Mouse (Mus musculus): ENCODE measurements around the gene Insig2.

Gene Insig2

GRCm38 (mm10) chr1:121332485-121332884 is at the start of gene Insig2:
Gene Insig2, minus strand, starts transcription at chr1:121332589.
- DNase-seq, result no peak

- DNase-seq, result no peak
Measured at GRCm38 (mm10) chr1:121381562-121381961, 49.2 kb upstream of the Insig2 start.

DNA sequence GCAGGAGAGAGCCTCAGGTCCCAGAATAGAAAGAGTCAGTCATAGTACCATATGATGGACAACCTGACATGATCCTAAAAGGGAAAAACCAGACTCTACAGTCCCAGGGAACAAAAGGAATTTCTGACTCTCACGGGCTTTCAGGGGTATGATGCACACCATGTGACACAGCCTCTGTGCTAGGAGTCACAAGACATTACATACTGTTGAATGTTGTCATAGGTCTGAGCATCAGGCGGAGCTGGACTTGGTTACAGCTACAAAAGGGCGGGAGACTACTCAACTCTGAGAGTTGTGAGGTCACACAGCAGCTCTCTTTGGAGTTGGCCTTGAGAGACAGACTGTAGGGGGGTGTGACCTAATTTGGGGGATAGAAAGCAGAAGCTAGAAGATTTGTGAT is 47.6 kb upstream of the Insig2 start:
- DNase-seq, result no peak

- DNase-seq, result no peak
Measured at GRCm38 (mm10) chr1:121377901-121378300, 45.5 kb upstream of the Insig2 start.

GRCm38 (mm10) chr1:121377410-121377809 is 45.0 kb upstream of the Insig2 start:
- no peak for DNase-seq

DNA sequence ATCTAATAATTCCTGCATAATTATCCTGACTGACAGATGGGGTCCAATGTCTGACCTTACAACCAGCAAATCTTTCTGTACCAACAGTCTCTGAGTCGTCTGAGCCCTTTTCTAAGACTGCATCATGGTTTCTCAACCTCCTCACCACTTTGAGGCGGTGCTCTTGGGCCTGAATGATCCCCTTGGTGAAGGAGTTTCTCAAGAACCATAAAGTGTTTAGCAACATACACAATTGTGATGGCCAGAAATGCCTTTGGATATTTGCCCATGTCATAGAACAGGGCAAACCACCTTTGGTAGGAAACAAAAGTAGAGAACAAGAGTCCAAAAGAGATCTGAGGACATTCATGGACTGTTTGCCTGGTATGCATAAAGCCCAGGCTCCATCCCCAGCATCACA is 41.2 kb upstream of the Insig2 start:
- DNase-seq, result no peak

DNA sequence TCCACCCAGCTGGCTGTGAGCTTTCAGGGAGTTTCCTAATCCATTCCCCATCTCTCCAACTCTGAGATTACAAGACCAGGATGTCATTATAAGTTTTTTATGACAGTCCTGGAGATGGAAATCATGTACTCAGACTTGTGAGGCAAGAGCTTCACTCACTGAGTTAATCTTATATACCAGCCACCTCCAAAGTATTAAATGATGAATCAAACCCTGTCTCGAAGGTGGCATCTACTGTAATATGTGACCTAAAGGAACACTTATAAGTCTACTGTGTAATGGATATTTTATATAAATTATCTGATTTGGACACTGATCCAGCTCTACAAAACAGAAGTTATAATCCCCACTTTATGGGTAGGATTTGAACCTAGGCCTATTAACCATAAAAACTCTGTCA is 40.3 kb upstream of the Insig2 start:
- DNase-seq, result no peak

DNA sequence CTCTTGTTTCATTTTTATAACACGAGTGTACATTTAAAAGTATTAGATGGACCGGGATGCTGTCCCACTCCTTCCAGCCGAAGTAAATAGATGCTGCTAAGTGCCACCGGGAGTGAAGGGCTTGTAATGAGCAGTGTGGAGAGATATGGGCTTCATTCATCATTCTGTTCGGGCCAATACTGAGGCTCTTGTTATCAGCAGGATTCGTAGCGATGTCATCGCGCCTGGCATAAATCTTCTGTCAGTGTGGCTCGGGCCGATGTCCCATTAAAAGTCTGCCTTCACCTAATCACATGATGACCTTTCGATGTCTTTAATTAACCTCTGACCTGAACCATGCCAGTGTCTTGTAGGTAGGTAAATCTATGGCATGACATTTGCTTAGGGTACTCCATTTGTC is 39.1 kb upstream of the Insig2 start:
- no peak for DNase-seq

DNA sequence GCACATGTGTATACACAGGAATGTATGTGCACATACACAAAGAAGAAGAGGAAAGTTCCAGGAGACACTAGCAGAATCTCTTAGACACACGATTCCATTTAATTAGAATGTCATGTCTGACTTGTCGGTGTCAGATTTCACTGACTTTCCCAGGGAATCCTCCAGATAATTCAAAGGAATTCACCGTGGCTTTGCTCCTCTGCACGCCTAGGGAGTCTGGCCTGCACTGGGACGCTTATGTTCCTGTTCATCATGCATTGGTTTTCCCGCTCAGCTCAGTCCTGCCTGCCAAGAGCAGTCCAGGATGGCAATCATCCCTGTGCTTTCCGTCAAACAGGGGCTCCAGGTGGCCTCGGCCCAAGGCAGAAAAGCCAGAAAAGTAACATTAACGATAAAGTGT is 34.9 kb upstream of the Insig2 start:
- no peak for DNase-seq

DNA sequence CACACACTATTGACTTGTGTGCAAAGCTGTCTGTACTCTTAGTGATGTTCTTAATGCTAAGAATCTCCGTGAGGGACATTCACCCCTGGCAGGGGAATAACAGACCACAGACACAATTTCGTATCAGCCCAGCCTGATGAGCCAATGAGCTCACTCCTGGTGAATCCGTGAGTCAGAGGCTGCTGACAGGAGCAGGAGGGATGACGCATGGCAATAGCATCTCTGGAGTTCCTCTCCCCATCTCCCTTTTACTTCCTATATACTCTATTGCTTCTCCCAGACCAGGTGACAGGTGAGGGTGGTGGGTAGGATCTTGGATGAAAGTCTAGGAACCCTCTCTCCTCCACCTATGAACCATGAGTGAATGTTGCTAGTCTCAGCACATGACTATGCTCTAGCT is 28.2 kb upstream of the Insig2 start:
- DNase-seq, result no peak

DNA sequence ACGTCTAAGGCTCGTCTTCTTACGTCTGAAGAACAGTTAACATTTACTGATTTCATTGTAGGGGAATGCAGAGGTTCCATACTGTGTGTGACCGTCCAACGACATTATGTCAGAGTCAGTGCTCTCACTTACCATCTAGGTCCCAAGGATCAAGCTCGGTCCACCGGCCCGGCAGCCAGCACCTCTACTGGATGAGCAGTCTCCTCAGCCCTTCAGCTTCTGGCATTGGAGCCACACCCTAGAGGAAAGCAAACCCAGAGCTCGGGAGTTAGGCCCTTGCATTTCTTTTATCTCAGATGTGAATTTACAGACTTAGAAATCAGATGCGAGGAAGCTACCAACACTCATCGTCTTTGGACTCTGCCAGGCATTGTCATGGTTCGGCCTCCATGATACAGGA is 27.3 kb upstream of the Insig2 start:
- DNase-seq, result no peak

GRCm38 (mm10) chr1:121353779-121354178 is 21.4 kb upstream of the Insig2 start:
- DNase-seq, result no peak

DNA sequence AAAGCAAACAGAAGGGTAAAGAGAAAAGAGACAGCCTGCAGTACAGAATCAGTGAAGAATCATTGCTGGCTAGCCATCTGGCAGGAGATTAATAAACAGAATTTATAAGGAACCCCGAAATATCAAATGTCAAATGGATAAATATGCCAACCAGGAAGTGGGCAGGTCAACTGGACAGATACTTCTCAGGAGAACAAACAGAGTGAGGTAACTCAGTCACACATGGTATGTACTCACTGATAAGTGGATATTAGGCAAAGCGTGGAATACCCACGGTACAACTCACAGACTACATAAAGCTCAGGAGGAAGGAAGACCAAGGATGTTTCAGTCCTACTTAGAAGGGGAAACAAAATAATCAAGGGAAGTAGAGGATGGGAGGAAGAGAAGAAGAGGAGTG is 18.6 kb upstream of the Insig2 start:
- DNase-seq, result no peak

DNA sequence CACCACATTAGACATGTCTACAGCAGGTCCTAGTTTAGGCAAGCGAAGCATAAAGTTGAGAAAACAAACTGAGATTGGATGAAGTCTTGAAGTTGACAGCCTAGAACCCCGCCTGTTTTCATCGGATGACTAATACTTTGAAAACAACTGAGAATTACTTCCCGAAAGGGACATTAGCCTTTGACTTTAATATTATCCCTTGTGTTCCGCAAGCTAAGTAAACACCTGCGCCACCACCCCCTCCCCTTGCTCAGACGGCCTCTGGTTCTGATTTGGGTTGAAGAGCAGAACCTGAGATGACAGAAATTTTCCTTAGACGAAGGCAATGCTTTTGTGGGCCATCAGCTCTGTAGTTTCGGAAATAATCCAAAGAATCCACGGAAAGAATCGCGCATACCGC is 18.2 kb upstream of the Insig2 start:
- no peak for DNase-seq

DNA sequence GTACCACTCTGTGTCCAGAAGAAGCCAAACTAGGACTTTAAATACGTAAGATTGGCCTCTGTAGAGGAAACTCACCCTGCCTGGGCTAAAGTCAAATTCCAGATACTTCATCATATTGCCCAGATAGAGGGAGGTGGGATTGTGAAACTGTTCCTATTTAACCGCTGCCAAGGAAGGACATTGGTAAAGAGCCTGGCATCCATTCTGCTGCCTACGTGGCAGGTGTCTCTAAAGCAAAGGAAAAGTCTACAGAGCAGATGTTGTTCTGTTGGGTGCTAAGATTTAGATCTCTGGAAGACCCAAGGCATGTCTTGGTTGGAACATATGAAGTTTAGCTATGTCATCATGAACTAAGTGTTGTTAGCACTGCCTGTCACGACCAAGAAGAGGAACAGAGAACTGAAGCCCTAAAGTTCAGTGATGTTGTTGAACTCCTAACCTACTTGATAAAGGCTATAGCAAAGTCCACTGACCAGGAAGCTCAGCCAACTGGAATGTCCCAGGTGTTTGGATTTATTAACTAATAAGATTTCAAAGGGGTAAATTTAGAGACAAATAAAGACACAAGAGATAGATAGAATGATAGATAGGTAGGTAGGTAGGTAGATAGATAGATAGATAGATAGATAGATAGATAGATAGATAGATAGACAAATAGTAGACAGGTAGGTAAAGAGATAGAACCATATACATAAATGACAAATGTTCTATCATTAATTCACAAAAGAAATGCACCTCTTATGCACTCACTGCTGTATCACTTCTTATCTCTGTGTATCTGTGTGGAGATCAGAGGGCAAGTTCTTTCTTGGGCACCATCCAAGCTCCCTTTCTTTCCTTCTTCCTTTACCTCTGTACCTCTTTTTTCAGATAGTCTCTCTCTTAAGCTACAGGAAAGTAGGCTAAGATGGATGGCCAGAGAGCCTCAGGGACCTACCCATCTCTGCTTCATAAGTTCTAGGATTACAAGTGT is 16.8 kb upstream of the Insig2 start:
- no peak for DNase-seq

DNA sequence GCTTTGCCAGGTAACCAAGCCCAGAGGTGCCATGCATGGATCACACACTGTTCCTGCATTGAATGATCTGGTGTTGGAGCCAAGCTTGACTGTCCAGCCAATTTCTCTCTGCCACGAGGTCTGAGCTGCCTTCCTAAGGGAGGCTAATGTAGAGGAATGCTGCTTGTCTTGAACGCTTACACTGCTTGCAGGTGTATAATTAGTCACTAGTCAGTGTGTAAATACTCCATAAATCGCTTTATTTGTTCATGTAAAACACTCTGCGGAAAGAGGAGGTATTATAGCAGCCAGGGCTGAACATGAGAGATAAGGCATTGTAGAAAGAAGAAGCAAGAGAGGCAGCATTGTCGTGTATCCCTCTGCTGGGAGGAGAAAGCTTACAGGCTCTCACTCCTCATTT is 11.6 kb upstream of the Insig2 start:
- DNase-seq, result no peak

DNA sequence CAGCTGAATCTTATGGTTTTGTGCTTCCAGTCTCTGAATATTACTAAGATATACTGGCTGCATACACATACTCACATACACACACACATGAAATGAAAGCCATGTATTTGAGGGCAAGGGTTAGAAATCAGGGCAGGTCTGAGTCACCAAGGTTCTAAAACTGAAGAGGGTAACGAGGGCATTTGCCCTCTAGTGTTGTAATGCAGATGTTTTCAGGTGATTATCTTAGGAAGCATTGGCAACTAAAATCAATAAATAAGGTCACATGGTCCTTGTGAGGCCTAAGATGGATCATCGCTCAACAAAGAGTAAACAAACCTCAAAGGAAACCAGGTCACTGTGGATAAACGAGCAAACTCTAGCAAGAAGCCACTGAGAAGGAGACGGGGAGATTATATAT is 3.4 kb upstream of the Insig2 start:
- no peak for DNase-seq

- DNase-seq, result no peak
Measured at GRCm38 (mm10) chr1:121333986-121334703, 1.8 kb upstream of the Insig2 start.

DNA sequence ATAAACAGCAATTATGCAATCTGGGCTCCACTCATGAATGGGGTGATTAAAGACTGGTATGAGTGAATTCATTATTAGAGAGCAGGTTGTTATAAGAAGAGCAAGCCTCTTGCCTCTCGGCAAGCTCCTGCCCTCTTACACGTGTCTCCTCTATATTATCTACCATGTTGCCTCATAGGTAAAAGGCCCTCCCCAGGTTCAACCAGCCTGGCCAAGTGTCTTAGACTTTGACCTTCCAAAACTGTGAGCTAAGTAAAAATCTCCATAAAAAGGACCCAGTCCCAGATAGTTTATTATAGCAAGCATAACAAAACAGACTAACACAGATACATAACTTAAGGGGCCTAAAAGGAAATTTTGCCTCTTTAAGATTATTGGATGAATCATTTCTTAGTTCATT is 1.8 kb downstream of the Insig2 start:
- no peak for DNase-seq

GRCm38 (mm10) chr1:121329391-121329790 is 3.0 kb downstream of the Insig2 start:
- DNase-seq, result peak; percentile 24

GRCm38 (mm10) chr1:121328193-121328555 is 4.2 kb downstream of the Insig2 start:
- no peak for DNase-seq

DNA sequence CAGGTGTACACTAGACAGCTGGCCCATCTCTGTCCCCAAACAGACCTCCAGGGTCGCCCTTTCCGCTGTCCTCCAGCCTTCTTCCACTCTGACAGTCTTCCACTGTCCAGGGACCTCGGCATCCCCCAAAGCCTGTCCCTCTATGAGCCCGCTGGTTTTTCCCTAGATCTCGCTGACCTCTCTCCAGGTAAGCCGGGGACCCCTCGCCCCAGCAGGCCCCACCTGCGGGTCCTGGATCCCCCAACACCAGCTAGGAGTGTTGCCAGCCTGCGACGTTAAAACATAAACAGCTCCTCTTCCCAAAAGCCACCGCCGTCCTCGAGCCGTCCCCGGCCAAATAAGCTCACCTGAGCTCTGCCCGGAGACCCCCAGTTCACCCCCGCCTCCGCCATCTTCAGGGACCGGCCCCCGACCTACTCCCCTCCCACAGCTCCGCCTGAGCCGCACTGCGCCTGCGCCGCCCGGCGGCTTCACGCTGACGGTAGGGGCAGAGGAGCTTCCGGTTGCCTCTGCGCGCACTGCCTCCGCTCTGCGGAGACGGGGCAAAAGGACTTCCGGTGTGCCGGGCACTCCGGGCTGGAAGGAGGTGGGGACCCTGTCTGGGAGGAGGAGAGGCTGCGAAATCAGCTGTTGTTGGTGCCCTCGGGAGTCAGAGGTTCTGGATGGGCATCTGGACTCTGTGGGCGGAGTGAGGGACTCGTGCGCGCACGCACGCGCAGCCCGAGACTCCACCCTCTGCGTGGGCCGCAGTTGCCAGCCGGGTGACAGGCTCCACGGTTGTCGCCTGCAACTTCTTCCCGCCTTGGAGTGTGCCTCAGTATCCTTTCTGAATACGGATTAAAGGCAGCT is 4.8 kb downstream of the Insig2 start:
- DNase-seq, result peak; percentile 92

DNA sequence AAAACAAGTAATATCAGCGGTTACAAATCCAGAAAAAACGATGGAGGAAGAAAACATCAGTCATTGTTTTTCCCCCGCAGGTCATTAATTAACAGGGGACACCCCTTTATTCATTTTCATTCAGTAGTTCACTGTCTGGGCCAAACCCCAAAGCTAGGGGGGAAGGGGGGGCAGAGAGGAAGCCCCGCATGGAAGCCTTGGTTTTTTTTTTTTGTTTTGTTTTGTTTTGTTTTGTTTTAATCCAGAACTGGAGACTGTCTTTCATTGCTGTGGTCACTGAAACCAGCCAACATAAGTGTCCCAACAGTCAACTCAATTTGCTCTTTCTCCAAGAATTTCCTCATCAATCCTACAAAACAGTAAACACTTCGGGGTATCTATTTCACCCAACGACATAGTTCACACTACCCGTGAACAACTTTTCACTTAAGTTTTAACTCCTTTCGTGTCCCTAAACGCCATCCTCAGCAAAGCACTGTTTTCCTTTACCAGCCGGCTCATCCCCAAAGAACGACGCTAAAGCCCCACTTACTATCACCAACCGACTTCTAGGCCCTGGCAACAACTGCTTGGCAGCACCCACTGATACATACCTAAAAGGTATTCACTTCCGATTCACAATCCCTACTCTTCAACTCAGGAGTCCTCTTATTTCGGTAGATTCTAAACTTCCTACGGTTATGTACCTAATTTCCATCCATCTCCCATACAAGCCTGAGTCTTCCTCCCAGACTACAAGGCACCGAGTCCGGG is 5.6 kb downstream of the Insig2 start:
- no peak for DNase-seq
